Mouse (Mus musculus): Measurements from ENCODE around the gene Hal. TPM values are rescaled to one million over a fixed set of nuclear protein-coding genes. Genes with fewer than 3 reads are reported as not detected.

The Hal gene
- total and polyA plus RNA-seq, 3 experiments, result 0.76 TPM; not detected in 2

- in situ Hi-C loops (cut with MboI; ENCODE audit: low pct_ligation_motif_present, low pct_unique_long_range_greater_than_20kb, low sequenced_read_pairs), result no loop called here
- Histone ChIP-seq H3K4me1 (ENCODE audit: control insufficient read depth in 1 of 2, insufficient read depth in 2 of 2) (peaks cover 19 to 79% of the 10 kb centered on the region in 2 experiments), H3K4me2 (ENCODE audit: insufficient read depth, low read depth, poor library complexity, severe bottlenecking) (peak overlapping the region; percentile 47), H3K9me3 (replicated peaks; ENCODE audit: low read length) (no peaks in the 10 kb centered on the region), H3K4me3 (replicated peaks in 1 of 3; ENCODE audit: low read depth in 2 of 3, low read length in 2 of 3, poor library complexity in 1 of 3) (no peak overlapping the region), H3K79me2 (replicated peaks; ENCODE audit: control insufficient read depth, extremely low read depth, insufficient read depth, poor library complexity, severe bottlenecking) (no peaks in the 10 kb centered on the region), H3K9ac (ENCODE audit: insufficient read depth, low read depth) (peak overlapping the region; percentile 75), H3K27me3 (replicated peaks) (no peaks in the 10 kb centered on the region), H3K36me3 (replicated peaks in 1 of 2; ENCODE audit: control insufficient read depth in 1 of 2, insufficient read depth in 1 of 2, low read length in 1 of 2) (peaks cover 2 to 17% of the 10 kb centered on the region in 2 experiments), H3K27ac (ENCODE audit: insufficient read depth, low read depth) (peak overlapping the region; percentile 99)
- DNase-seq (ENCODE audit: extremely low read depth), result peak; percentile 98
- TF ChIP-seq ZNF384 (IDR thresholded peaks at IDR 0.05; ENCODE audit: low read depth, low read length), result no peak
- TF ChIP-seq TBP (conservative IDR thresholded peaks at IDR 0.05; ENCODE audit: low read depth, low read length), result peak; percentile 89
- peak; percentile 56; the same call in 1 of the 2 replicates for TF ChIP-seq SIN3A (IDR thresholded peaks at IDR 0.05; ENCODE audit: low read length)
- TF ChIP-seq EP300 (IDR thresholded peaks at IDR 0.05; ENCODE audit: low read length), result peak; percentile 75
- peak; percentile 80 for TF ChIP-seq MAZ (IDR thresholded peaks at IDR 0.05; ENCODE audit: low read depth, low read length)
- TF ChIP-seq USF2 (conservative IDR thresholded peaks at IDR 0.05; ENCODE audit: low read depth, low read length), result no peak; the same call in 1 of the 2 replicates
- TF ChIP-seq CHD1 (IDR thresholded peaks at IDR 0.05; ENCODE audit: low read depth, low read length), result peak; percentile 87
- 0 out of 2 replicates have a peak, but pooled peaks have one; percentile 85 for TF ChIP-seq UBTF (IDR thresholded peaks at IDR 0.05; ENCODE audit: low read depth, low read length)
- TF ChIP-seq IRF4 (IDR thresholded peaks at IDR 0.05; ENCODE audit: low read depth, low read length), result peak; percentile 86
- peak; percentile 82 for TF ChIP-seq MAX (IDR thresholded peaks at IDR 0.05; ENCODE audit: low read length)
- TF ChIP-seq HCFC1 (IDR thresholded peaks at IDR 0.05; ENCODE audit: low read depth, low read length), result peak; percentile 33; the same call in 1 of the 2 replicates
- peak; percentile 68 for TF ChIP-seq NELFE (IDR thresholded peaks at IDR 0.05; ENCODE audit: low read depth, low read length)
- TF ChIP-seq ZKSCAN1 (IDR thresholded peaks at IDR 0.05; ENCODE audit: borderline replicate concordance, low read depth, low read length), result no peak
- peak; percentile 85 for TF ChIP-seq ZMIZ1 (IDR thresholded peaks at IDR 0.05; ENCODE audit: low read depth, low read length)
- TF ChIP-seq NRF1 (IDR thresholded peaks at IDR 0.05; ENCODE audit: low read depth, low read length), result 0 out of 2 replicates have a peak, but pooled peaks have one; percentile 29
- 0 out of 2 replicates have a peak, but pooled peaks have one; percentile 15 for TF ChIP-seq MAFK (IDR thresholded peaks at IDR 0.05; ENCODE audit: insufficient replicate concordance, low read length)
- TF ChIP-seq ELF1 (IDR thresholded peaks at IDR 0.05; ENCODE audit: low read depth, low read length), result peak; percentile 44; the same call in 1 of the 2 replicates
- no peak for TF ChIP-seq E2F4 (IDR thresholded peaks at IDR 0.05; ENCODE audit: insufficient replicate concordance, low read depth, low read length)
- TF ChIP-seq POLR2A (IDR thresholded peaks at IDR 0.05; ENCODE audit: low read depth, low read length), result peak; percentile 89
- TF ChIP-seq POLR2AphosphoS2 (IDR thresholded peaks at IDR 0.05; ENCODE audit: low read depth, low read length), result no peak
- no peak for TF ChIP-seq GABPA (IDR thresholded peaks at IDR 0.05; ENCODE audit: insufficient replicate concordance, low read depth, low read length)
- TF ChIP-seq TCF12 (IDR thresholded peaks at IDR 0.05; ENCODE audit: low read depth, low read length), result peak; percentile 80
- peak; percentile 78 for TF ChIP-seq CHD2 (IDR thresholded peaks at IDR 0.05; ENCODE audit: low read length)
- peak; percentile 93 for TF ChIP-seq MYC (IDR thresholded peaks at IDR 0.05; ENCODE audit: low read depth, low read length)
- no peak for TF ChIP-seq RAD21 (IDR thresholded peaks at IDR 0.05; ENCODE audit: low read depth, low read length)
- no peak for TF ChIP-seq PAX5 (IDR thresholded peaks at IDR 0.05; ENCODE audit: low read length)
- no peak for TF ChIP-seq RCOR1 (conservative IDR thresholded peaks at IDR 0.05; ENCODE audit: low read depth, low read length)
- no peak for TF ChIP-seq ZC3H11A (IDR thresholded peaks at IDR 0.05; ENCODE audit: low read depth, low read length)
- TF ChIP-seq MXI1 (IDR thresholded peaks at IDR 0.05; ENCODE audit: low read depth, low read length), result no peak; the same call in 1 of the 2 replicates
- TF ChIP-seq ETS1 (conservative IDR thresholded peaks at IDR 0.05; ENCODE audit: low read depth, low read length), result peak; percentile 76
- TF ChIP-seq SMC3 (IDR thresholded peaks at IDR 0.05; ENCODE audit: low read depth, low read length), result peak; percentile 20
- TF ChIP-seq JUND (conservative IDR thresholded peaks at IDR 0.05; ENCODE audit: low read depth, low read length), result no peak
- TF ChIP-seq JUN (IDR thresholded peaks at IDR 0.05; ENCODE audit: insufficient read depth, low read depth, low read length), result peak; percentile 44; the same call in 1 of the 2 replicates
- TF ChIP-seq KAT2A (IDR thresholded peaks at IDR 0.05; ENCODE audit: insufficient replicate concordance, low read length), result no peak
- TF ChIP-seq CTCF (conservative IDR thresholded peaks at IDR 0.05 in 1 of 2, IDR thresholded peaks at IDR 0.05 in 1 of 2; ENCODE audit: low read depth in 2 of 2, low read length in 2 of 2), result no peak
- TF ChIP-seq BHLHE40 (IDR thresholded peaks at IDR 0.05; ENCODE audit: low read depth, low read length), result peak; percentile 71; the same call in 1 of the 2 replicates
- TF ChIP-seq MEF2A (IDR thresholded peaks at IDR 0.05; ENCODE audit: borderline replicate concordance, low read depth, low read length), result peak; percentile 98
- TF ChIP-seq USF1 (IDR thresholded peaks at IDR 0.05; ENCODE audit: low read depth, low read length), result peak; percentile 56
- dilution Hi-C loops (cut with MboI; ENCODE audit: extremely low pct_ligation_motif_present, extremely low pct_unique_long_range_greater_than_20kb, low sequenced_read_pairs), result no loop called here
Measured at GRCm38 (mm10) chr10:93547741-93548270, 59.2 kb downstream of the Hal start.

Measured in CH12.LX (cell line).